Mouse (Mus musculus) E14TG2a.4 (cell line): Measurements from ENCODE around the gene Ncam1.

Experiments
- CTCF ChIP-seq: conservative IDR thresholded peaks from 2 replicates; pipeline ENCODE4 v1.5.1; 2014; ENCODE audit warnings: low read length
- NANOG ChIP-seq: IDR thresholded peaks from 2 replicates; pipeline ENCODE4 v1.6.1; 2014; ENCODE audit warnings: borderline replicate concordance, low read length, mixed read lengths
- POU5F1 ChIP-seq: IDR thresholded peaks from 2 replicates; pipeline ENCODE4 v1.6.1; 2014; ENCODE audit warnings: low read length, borderline replicate concordance

GRCm38 (mm10) chr9:49618699-49619392 lies 179.9 kb downstream of the Ncam1 start:
- no peak for TF ChIP-seq CTCF
- no peak for TF ChIP-seq POU5F1
- TF ChIP-seq NANOG, result no peak
